Mouse (Mus musculus): Measurements from ENCODE around the gene Cpeb2. TPM values are rescaled to one million over a fixed set of nuclear protein-coding genes. Genes with fewer than 3 reads are reported as not detected.

Cpeb2 gene
- total RNA-seq, 2 experiments from 2014 or later = 9.6 to 12.0 TPM

DNA sequence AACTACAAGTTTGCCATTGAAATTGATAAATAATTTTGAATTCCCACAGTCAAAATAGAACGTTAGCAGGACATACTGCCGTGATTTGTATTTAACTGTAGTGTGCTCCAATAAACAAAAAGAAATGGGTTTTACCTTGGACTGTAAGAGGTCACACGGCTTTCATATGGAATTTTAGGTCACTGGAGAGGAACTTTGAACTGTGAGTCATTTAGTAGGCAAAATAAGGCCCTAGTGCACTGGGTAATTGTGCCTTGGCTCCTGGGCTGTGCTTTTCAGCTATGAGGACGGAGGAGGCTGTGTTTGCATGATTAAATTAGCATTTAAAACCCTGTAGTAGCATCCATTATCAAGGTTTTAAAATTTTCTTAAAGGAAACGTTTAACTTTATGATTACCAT is 3.0 kb downstream of the Cpeb2 start:
- DNase-seq = no peak

DNA sequence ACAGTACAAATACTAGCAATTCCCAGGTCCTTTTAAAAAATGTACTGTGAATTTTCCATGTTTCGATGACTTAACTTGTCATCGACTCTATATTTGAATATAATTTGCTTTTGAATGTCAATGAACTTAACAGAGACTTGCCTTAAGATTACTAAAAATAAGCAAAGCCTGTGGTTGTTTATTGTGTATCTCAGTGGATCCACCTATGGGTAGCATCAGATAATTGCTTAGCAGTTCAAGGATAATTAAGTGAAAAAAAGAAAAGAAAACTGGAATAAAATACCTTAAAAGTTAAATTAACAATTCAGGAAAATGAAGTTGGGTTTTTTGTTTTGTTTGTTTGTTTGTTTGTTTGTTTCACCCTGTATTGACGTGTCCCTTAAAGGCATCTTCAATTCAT is 3.5 kb downstream of the Cpeb2 start:
- intact Hi-C loops (cut with DNase I) = loop anchor here (10.0 kb wide), 1 partner anchor 252 kb away; no protein-coding TSS in a partner anchor
- DNase-seq = no peak

More for the DNA sequence above, 3.0 kb downstream of the Cpeb2 start:
- intact Hi-C loops (cut with DNase I) = loop anchor here (10.0 kb wide), 1 partner anchor 251 kb away; no protein-coding TSS in a partner anchor

DNA sequence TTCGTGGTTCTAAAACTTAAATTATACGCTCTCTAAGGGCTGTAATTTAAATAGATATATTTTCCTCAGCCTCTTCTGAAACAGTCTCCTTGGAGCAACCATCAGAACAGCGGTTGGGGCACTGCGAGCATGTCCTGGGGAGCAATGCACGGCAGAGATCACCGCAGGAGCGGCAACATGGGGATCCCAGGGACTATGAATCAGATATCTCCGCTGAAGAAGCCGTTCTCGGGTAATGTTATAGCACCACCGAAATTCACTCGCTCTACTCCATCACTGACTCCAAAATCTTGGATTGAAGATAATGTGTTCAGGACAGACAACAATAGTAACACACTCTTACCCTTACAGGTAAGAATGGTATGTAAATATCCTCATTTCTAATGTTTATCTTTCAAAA is 4.3 kb downstream of the Cpeb2 start:
- no peak for DNase-seq
- intact Hi-C loops (cut with DNase I) = loop anchor here (10.0 kb wide), 1 partner anchor 252 kb away; no protein-coding TSS in a partner anchor

DNA sequence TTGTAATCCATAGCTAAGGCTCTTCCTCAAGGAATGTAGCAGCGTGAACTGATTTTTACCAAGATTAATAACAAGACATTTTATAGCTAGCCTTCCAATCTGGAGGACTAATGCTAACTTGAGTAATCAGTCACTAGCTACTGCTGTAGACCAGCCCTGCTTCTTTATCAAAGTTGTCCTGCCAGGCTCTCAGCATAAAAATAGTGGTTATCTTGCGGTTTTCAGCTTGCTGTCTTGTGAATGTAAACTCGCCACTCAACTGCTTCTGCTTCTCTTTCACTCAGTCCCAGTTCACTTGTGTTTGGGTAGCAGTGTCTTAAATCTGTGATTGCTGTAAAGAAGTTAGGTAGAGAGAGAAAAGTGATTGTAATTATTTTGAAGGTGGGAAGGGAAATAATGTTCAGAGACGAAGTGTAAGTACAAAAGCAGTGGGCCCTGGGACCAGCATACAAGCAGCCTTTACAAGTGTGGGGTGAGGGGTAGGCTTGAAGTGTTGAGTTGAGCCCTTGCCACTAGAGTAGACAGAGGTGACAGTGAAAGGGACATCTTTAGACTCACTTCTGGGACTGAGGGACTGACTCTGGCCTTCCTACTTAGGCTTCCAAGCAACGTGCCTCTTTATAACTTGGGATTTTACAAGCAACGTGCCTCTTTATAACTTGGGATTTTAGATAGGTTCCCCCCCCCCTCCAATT is 6.3 kb downstream of the Cpeb2 start:
- DNase-seq = no peak
- intact Hi-C loops (cut with DNase I) = loop anchor here (10.0 kb wide), 1 partner anchor 254 kb away; no protein-coding TSS in a partner anchor

DNA sequence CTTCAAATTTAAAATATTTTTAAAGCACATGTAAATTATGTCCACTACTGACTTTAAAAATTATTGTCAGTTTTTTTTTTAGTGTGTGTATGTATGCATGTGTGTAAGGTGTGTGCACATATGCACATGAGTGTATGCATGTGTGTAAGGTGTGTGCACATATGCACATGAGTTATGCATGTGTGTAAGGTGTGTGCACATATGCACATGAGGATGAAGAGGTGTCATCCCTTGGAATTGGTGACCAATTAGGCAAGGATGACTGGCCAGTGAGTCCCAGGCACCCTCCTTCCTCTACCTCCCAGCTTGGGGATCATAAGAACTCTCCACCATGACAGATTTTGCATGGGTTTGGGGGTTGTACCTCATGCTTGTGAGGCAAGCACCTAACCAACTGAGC is 7.8 kb downstream of the Cpeb2 start:
- no peak for DNase-seq
- intact Hi-C loops (cut with DNase I) = no loop called here

DNA sequence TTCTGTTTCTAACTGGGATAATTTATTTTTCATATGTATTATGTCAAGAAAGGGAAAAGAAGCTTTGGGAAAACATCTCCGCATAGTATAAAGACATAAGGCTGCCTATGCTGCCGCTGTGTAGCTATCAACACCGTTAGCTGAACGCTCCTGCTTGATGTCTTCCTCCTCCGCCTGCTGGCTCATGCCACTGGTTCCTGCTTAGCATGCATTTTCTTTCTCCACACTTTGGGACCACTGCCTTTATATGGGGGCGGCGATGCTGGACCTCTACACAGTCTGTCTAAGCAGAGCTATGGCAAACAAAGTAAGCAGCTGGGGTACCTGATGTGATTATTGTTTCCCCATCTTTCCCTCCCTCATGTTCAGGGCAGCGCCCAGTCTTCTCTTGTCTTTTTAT is 13.3 kb downstream of the Cpeb2 start:
- intact Hi-C loops (cut with DNase I) = no loop called here
- DNase-seq = no peak

DNA sequence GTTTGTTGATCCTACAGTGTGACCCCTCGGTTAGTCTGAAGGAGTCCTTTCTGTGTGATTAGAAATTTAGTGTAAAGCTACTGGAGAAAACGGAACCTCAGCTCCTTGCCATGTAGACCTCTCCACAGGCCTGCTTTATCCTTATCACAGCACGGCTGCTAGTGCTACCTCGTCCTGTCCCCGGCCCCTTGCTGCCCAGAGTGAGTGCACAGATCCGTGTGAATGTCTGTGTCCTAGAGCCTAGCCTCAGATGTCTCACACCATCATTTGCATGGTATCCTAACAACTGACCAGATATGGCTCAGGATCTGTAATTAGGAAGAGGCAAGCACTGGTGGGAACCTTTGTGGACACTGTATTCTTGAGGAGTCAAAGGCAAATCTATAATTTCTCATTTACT is 14.0 kb downstream of the Cpeb2 start:
- DNase-seq = no peak
- intact Hi-C loops (cut with DNase I) = no loop called here

DNA sequence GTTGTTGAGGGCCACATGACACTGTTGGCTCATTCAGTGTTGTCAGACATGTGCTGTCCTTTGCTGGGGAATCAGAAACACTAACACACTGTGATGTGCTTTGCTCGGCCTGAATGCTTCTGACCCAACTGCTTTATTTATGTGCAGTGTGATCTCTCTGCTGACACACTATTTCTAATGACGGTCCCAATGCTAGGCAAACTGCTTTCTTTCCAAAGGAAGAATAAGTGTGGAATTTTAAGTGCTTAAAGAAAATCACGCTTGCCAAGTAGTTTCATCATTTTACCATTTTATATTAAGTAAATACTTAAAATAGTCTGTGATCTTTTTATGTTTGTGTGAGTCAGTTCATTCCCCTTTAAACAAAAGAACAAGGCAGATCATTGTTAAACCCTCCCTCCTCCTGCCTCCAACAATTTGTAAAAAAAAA is 15.0 kb downstream of the Cpeb2 start:
- intact Hi-C loops (cut with DNase I) = no loop called here
- no peak for DNase-seq

DNA sequence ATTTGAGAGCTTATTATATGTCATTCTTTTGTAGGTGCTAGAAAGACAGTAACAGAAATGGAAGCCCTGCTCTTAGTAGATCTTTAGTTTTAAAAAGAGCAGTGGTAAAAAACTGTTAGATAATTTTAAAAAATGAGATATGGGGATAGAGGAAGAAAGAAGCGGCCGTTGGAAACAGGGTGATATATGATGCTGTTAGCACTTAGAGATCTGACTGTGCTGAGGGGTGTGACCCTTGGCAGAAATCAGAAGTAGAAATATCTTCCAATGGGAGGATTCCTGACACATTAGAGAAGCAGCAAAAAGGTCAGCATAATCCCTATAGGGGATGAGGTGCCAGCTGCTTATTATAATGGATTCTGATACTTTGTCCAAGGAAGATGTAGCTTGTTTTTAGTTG is 24.5 kb downstream of the Cpeb2 start:
- intact Hi-C loops (cut with DNase I) = no loop called here

DNA sequence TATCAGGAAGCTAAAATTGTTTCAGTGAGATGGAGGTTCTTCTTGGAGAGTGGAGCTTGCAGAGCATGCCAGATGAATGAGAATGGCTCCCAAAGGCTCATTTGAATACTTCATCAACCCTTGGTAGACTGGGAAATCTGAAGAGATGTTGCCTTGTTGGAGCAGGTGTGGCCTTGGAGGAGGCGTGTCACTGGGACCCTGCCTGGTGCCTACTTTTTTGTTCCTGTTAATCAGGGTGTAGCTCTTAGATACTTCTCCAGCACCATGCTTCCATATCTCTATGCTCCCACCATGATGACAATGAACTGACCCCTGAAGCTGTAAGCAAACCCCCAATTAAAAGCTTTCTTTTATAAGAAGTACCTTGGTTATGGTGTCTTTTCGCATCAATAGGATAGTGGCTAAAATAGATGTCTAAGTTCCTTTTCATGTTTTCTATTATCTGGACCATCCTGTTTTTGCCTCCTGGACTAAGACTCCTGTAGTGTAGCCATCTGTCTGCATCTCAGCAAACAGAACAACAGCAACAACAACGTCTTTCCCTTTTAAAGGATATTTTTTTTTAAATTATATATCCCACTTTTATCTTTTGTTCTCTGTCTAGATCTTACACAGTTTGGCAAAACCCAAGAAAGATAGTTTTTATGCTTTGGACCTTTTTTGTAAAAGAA is 25.6 kb downstream of the Cpeb2 start:
- intact Hi-C loops (cut with DNase I) = no loop called here

More for the DNA sequence above, 24.5 kb downstream of the Cpeb2 start:
- no peak for DNase-seq

DNA sequence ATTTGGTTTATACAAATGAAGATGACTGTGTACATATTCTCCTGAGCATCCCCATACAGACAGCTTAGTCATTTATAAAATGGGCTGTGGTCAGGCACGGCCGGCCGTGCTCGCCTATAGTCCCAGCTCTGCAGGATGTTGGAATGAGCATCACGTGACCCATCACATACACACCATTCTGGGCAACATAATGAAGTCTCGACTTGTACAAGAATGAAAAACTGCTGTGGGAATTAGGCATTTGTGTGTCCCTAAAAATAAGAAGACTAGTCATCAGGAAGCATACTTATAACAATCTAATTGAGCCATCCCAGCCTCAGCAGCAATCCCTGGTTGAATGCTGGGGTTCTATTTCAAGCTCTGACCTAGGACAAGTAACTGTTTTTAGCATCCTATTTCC is 28.8 kb downstream of the Cpeb2 start:
- intact Hi-C loops (cut with DNase I) = no loop called here
- no peak for DNase-seq

More for the DNA sequence above, 25.6 kb downstream of the Cpeb2 start:
- DNase-seq = no peak

DNA sequence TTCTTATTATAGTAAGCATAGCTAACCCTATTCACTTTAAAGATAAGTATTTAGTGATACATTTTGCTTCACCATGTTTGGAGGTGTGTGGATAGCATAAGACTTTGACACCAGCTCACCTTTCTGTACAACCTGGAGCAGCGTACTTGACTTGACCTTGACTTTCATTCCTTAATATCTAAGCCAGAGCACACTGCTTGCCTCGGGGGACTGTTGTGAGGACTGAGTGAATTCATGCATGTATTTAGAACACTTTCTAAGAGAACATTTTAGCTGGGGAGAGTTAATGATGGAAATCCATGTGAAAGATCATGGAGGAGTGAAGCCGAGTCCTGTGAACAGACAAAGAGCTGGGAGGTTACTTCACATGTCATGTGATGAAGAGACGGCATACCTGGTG is 31.0 kb downstream of the Cpeb2 start:
- intact Hi-C loops (cut with DNase I) = no loop called here
- no peak for DNase-seq

DNA sequence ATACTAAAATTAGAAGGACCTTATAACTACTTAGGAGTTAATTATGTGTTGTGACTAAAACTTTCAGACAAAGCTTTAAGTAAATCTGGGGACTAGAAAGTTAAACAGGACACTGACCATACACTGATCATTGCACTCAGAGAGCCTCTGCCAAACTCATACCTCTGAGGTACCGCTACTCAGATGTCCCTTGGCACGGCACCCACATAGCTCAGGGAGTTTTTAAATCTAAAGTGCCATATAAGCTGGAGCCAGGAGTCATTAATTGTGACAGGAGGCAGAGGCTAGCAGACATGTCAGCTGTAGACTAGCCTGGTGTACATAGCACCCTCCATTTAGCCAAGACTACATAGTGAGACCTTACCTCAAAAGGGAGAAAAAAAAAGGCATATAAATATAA is 31.7 kb downstream of the Cpeb2 start:
- DNase-seq = no peak
- intact Hi-C loops (cut with DNase I) = no loop called here

DNA sequence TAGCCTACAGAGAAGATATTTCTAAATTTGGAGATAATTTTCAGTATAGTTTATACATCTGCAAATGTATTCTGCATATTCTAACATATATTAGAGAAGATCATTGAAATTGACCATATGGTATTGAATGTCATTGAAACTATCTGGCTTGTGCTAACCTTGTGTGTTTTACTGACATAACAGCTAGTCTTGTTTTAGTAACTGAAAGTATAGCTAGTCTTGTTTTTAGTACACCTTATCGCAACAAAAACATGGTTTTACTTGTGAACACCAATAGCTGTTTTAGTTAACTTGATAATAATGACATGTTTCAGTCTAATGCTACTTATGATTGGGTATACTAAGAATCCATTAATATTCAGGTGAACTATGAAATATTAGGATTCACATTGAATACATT is 45.0 kb downstream of the Cpeb2 start:
- no peak for DNase-seq
- intact Hi-C loops (cut with DNase I) = no loop called here

DNA sequence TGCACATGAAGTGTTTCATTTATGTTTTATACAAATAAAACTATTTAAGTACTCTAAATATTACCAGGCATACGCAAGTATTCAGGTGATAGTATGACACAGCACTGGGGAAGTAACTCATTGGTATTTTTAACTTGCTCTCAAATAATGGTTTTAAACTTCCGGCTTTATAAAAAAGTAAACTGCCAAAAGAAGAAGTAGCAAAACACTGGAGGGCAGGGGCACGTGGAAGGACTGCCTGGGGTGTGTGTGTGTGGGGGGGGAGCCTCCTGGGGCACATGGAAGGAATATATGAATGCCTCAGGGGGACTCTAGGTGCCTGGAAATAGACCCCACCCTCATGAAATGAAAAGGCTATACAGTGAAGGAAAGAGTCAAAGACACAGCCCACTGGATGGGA is 46.8 kb downstream of the Cpeb2 start:
- DNase-seq = no peak
- intact Hi-C loops (cut with DNase I) = no loop called here

DNA sequence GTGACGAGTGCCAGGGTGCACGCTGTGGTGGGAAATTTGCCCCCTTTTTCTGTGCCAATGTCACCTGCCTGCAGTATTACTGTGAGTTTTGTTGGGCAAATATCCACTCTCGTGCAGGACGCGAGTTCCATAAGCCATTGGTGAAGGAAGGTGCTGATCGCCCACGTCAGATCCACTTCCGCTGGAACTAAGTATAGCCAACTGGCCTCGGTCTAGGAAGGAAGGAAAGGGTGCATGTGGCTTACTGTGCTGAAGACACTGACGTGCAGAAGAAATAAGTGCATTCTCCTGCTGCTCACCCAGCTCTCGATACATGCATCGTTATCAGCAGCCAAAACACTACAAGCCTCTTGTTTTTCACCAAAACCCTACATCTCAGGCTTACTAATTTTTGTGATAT is 52.8 kb downstream of the Cpeb2 start:
- intact Hi-C loops (cut with DNase I) = no loop called here
- DNase-seq = no peak

DNA sequence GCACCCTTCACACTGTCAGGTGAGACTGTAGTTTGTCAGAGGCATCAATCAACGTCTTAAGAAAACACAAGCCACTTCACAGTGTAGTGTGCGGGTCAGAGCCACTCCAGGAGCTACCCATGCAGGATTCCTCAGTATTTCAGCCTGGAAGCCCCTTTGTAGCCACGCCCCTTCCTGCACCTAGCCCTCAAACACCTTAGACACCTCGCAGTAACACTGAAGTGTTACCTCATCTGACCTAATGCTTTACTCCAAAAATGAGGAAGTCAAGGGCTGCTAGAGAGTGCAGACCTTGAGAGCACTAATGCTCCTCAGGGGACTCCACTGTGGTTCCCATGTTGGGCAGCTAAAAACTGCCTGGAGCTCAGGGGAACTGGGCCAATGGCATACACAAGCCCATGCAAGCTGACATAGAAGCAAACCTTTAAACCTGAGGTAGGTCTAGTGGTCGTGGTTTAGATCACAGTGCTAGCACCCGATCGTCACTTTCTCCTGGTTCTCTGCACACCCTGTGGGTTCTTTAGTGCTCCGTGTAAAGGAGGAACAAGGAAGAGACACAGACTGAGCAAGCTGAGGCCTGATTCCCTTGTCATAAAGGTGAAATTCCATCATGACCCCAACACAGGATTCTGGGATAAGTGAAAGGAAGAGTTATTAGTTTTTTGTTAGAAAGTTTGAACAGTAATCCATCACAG is 56.9 kb downstream of the Cpeb2 start:
- intact Hi-C loops (cut with DNase I) = no loop called here
- DNase-seq = no peak

DNA sequence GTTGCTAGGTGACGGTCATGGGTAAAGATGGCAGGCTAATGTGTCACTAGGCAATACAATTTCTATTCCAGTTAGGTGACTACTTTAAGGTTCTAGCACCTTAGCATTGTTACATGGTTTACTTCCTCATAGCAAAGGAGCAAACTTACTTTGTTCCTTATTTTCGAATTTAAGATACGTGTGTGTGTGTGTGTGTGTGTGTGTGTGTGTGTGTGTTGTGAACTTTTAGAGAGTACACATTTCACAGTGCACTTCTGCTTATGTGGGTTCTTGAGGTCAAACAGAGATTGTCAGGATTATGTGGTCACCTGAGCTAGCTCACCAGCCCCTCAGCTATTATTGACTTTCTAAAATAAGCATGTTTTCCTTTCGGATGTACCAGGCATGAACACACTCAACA is 60.2 kb downstream of the Cpeb2 start:
- DNase-seq = no peak
- intact Hi-C loops (cut with DNase I) = no loop called here

DNA sequence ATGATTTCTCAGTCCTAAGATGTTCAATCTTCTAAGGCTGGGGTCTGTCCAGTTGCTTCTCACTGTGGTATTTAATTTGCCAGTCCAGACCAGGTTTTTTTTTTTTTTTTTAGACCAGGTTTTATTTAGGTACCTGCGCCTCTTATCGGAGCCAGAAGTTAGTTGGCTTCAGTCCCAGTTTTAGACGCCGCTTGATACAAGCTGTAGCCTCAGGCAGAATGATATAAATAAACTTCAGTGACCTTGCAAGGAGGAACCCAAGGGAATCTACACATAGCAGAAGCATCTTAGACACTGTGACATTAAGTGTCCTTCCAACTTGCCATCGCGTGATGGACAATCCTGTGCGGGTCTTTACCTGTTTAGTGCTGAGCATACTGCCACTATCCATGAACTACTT is 64.5 kb downstream of the Cpeb2 start:
- DNase-seq = no peak
- intact Hi-C loops (cut with DNase I) = no loop called here

DNA sequence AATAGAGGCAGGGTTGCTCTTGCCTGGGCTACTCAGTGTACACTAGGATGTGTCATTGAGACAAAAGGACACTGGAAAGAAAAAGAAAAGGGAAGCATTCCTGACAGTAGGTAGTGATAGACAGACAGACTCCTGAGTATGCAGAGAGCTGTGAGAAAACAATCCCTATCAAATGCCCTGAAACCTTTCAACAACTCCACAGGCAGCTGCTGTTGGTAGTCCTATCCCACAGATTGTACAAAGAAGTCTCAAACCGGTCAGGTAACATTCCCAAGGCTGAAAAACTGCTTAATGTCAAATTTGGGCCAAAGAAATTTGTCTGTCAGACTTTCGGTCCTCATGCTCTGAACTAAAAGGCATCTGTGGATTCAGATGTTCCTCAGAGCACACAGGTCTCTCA is 66.0 kb downstream of the Cpeb2 start:
- intact Hi-C loops (cut with DNase I) = no loop called here
- no peak for DNase-seq

DNA sequence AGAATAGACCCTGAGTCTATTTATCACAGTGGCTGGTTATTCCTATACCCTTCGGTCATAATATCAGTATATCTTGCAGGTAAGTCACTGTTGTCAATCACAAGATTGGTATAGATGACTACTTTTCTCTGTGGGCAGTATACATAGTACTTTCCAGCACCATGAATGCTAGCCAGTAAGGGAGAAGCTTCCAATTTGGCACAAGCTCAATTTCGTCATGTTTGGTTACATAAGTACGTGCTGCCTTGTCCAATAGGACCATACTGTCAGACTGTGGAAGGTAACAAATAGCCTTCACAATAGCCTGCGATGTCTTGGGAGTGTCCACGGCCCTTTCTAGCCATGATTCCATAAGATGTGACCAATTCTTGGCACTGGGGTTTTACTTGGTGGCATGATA is 67.1 kb downstream of the Cpeb2 start:
- intact Hi-C loops (cut with DNase I) = no loop called here
- no peak for DNase-seq

DNA sequence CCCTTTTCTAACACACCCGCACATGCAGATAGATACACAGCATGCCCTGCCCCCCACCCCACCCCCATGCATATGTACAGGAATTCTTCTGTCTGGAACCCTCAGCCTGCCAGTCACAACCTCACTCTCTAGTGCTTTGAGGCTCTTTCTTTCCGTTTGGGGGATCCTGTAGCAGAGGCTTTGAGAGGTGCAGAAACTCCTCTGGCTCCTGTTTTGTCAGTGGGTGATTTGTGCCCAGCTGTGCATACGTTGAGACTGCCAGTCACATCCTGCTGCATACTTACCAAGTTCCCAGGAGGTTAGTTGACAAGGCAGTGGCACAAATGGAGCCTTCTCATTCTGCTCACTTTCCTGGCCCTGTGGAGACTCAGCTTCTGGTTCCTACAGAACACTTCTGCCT is 68.0 kb downstream of the Cpeb2 start:
- intact Hi-C loops (cut with DNase I) = no loop called here
- no peak for DNase-seq

Measured in gastrocnemius, postnatal 36 days (tissue).